In the genomic region with DNA sequence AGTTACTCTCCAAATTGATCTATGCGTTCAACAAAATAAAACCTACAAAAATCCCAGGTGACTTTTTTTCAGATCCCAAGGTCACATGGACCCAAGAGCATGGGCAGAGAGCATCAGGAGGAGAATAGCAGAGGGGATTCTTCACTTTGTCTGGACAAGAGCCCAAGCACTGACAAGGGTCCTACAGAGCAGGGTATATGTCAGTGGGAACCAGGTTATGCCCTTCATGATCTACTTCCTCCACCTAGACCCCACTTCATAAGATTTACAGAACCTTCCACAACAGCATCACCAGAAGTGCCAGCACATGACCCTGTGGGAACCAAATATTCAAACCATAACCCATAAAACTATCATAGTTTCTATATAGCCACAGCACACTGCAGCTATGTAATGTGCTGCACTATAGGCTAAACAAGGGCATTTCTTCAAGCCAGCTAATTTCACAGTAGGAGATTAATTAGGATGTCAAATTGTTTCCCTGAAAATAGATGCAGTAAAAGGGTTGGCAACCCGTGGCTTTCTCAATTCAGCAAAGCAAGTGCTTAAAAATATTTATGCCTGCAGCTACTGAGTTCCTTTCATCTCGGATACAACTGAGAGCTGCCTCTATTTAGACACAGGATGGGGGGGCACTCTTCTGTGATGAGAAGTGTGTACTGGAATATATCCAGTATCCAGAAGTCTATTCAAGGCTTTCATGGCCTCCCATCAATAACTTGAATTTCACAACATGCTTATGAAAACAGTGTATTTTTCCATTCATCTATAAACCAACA, we compare ENCODE assay signal across 28 mouse cellular contexts. TPM values are rescaled to one million over a fixed set of nuclear protein-coding genes. Genes with fewer than 3 reads are reported as not detected.
DNase-seq lines count a peak whose midpoint lies in the region; ATAC-seq and TF ChIP-seq lines count a peak whose summit lies in the region.
"Had no signal": no experiment of that assay in that cellular context is flagged by ENCODE, and none has a peak within 500 bp of the region (broad histone marks: within the 10 kb centered on the region; RNA-seq: fewer than 3 reads in every experiment).

No protein-coding gene starts in this region.

- no peak overlapping the region for H3K27ac ChIP-seq in forebrain, embryonic 16.5 days (ENCODE audit: low read length)
- no peak overlapping the region for H3K27ac ChIP-seq in forebrain, embryonic 13.5 days
- no peak overlapping the region for H3K27ac ChIP-seq in midbrain, embryonic 14.5 days (replicated peaks; ENCODE audit: low read depth, low read length)
- no peak overlapping the region for H3K27ac ChIP-seq in midbrain, embryonic 13.5 days
- H3K27ac ChIP-seq in hindbrain, embryonic 16.5 days (ENCODE audit: low read depth, low read length): no peak overlapping the region
- H3K27ac ChIP-seq in neural tube, embryonic 14.5 days (ENCODE audit: low read depth, low read length): no peak overlapping the region
- no peak overlapping the region for H3K27ac ChIP-seq in layer of hippocampus, adult 2 months
- H3K27ac ChIP-seq: limb, embryonic 15.5 days had no signal

- H3K4me1 ChIP-seq in forebrain, embryonic 16.5 days (replicated peaks; ENCODE audit: control insufficient read depth, insufficient read depth, low read length): no peaks in the 10 kb centered on the region
- no peaks in the 10 kb centered on the region for H3K4me1 ChIP-seq in forebrain, embryonic 13.5 days
- no peaks in the 10 kb centered on the region for H3K4me1 ChIP-seq in midbrain, embryonic 14.5 days (ENCODE audit: control insufficient read depth, insufficient read depth, low read length)
- H3K4me1 ChIP-seq in midbrain, embryonic 13.5 days (replicated peaks): no peaks in the 10 kb centered on the region
- H3K4me1 ChIP-seq in hindbrain, embryonic 16.5 days (ENCODE audit: control insufficient read depth, insufficient read depth, low read depth, low read length): no peaks in the 10 kb centered on the region
- H3K4me1 ChIP-seq in neural tube, embryonic 14.5 days (ENCODE audit: control insufficient read depth, insufficient read depth, low read length): no peaks in the 10 kb centered on the region
- H3K4me1 ChIP-seq: heart, embryonic 12.5 days; limb, embryonic 15.5 days; megakaryocyte, embryonic 14.5 days had no signal

- peak; percentile 57 for DNase-seq in midbrain, embryonic 14.5 days
- DNase-seq in layer of hippocampus, adult 2 months (ENCODE audit: low spot score in 2 of 2): no peak
- no peak for DNase-seq in layer of hippocampus, adult 9-10 months (ENCODE audit: low spot score)
- DNase-seq: adrenal gland, postnatal 36 days; B cell, adult 2 months; gastrocnemius, postnatal 10 days; heart, adult 11 months; heart, postnatal 14 days; kidney, adult 8-10 months; kidney, postnatal 4 days; lung, postnatal 14 days; right cerebral cortex, adult 18-20 months; thymus, postnatal 25 days had no signal

- 0 out of 2 replicates have a peak, but pooled peaks have one; percentile 18 for ATAC-seq in forebrain, embryonic 16.5 days
- ATAC-seq in forebrain, embryonic 13.5 days: no peak
- no peak; the same call in 1 of the 2 replicates for ATAC-seq in midbrain, embryonic 14.5 days (ENCODE audit: low FRiP score, low TSS enrichment)
- ATAC-seq in midbrain, embryonic 13.5 days: no peak
- ATAC-seq in hindbrain, embryonic 16.5 days: peak; percentile 74
- ATAC-seq in neural tube, embryonic 14.5 days (ENCODE audit: low read depth): peak; percentile 84; the same call in 1 of the 2 replicates
- ATAC-seq: inflammation-experienced regulatory T-cells, adult 6 months had no signal

- H3K4me3 ChIP-seq in forebrain, embryonic 16.5 days (replicated peaks; ENCODE audit: low read length): no peak overlapping the region
- no peak overlapping the region for H3K4me3 ChIP-seq in forebrain, embryonic 13.5 days
- H3K4me3 ChIP-seq in midbrain, embryonic 14.5 days (replicated peaks; ENCODE audit: low read depth, low read length): no peak overlapping the region
- H3K4me3 ChIP-seq in midbrain, embryonic 13.5 days (replicated peaks): no peak overlapping the region
- no peak overlapping the region for H3K4me3 ChIP-seq in hindbrain, embryonic 16.5 days (ENCODE audit: low read length)
- H3K4me3 ChIP-seq in neural tube, embryonic 14.5 days (ENCODE audit: low read depth, low read length): no peak overlapping the region
- H3K4me3 ChIP-seq in layer of hippocampus, adult 2 months: no peak overlapping the region
- H3K4me3 ChIP-seq: heart, embryonic 12.5 days; limb, embryonic 15.5 days; megakaryocyte, embryonic 14.5 days; myocyte had no signal

- no peaks in the 10 kb centered on the region for H3K36me3 ChIP-seq in forebrain, embryonic 16.5 days (ENCODE audit: control insufficient read depth, insufficient read depth)
- no peaks in the 10 kb centered on the region for H3K36me3 ChIP-seq in forebrain, embryonic 13.5 days (ENCODE audit: poor library complexity, severe bottlenecking)
- H3K36me3 ChIP-seq in midbrain, embryonic 14.5 days (ENCODE audit: control insufficient read depth, insufficient read depth, low read length): no peaks in the 10 kb centered on the region
- no peaks in the 10 kb centered on the region for H3K36me3 ChIP-seq in midbrain, embryonic 13.5 days
- no peaks in the 10 kb centered on the region for H3K36me3 ChIP-seq in hindbrain, embryonic 16.5 days (ENCODE audit: control insufficient read depth, insufficient read depth, low read length)
- no peaks in the 10 kb centered on the region for H3K36me3 ChIP-seq in neural tube, embryonic 14.5 days (ENCODE audit: control insufficient read depth, insufficient read depth, low read length)
- H3K36me3 ChIP-seq: heart, embryonic 12.5 days; limb, embryonic 15.5 days had no signal

- no peaks in the 10 kb centered on the region for H3K27me3 ChIP-seq in forebrain, embryonic 16.5 days (replicated peaks; ENCODE audit: control insufficient read depth, insufficient read depth, low read length)
- no peaks in the 10 kb centered on the region for H3K27me3 ChIP-seq in forebrain, embryonic 13.5 days
- H3K27me3 ChIP-seq in midbrain, embryonic 14.5 days (ENCODE audit: control insufficient read depth, insufficient read depth, low read length): no peaks in the 10 kb centered on the region
- no peaks in the 10 kb centered on the region for H3K27me3 ChIP-seq in midbrain, embryonic 13.5 days
- H3K27me3 ChIP-seq in hindbrain, embryonic 16.5 days (replicated peaks; ENCODE audit: control insufficient read depth, insufficient read depth, low read length): no peaks in the 10 kb centered on the region
- H3K27me3 ChIP-seq in neural tube, embryonic 14.5 days (ENCODE audit: control insufficient read depth, insufficient read depth, low read length): no peaks in the 10 kb centered on the region
- H3K27me3 ChIP-seq: heart, embryonic 12.5 days; limb, embryonic 15.5 days; megakaryocyte, embryonic 14.5 days had no signal

- no peak overlapping the region for H3K4me2 ChIP-seq in forebrain, embryonic 16.5 days (ENCODE audit: low read length)
- H3K4me2 ChIP-seq in forebrain, embryonic 13.5 days: no peak overlapping the region
- H3K4me2 ChIP-seq in midbrain, embryonic 14.5 days (ENCODE audit: low read length): no peak overlapping the region
- no peak overlapping the region for H3K4me2 ChIP-seq in midbrain, embryonic 13.5 days (replicated peaks)
- no peak overlapping the region for H3K4me2 ChIP-seq in hindbrain, embryonic 16.5 days (ENCODE audit: low read length)
- H3K4me2 ChIP-seq in neural tube, embryonic 14.5 days (ENCODE audit: low read depth, low read length): no peak overlapping the region
- H3K4me2 ChIP-seq: heart, embryonic 12.5 days; limb, embryonic 15.5 days had no signal

- TF ChIP-seq CTCF in layer of hippocampus, adult 2 months (conservative IDR thresholded peaks at IDR 0.05): no peak

- 36% methylated on average over 3 of the region's 3 CpGs for WGBS in forebrain, embryonic 16.5 days
- WGBS in forebrain, embryonic 13.5 days: 42% methylated on average over 3 of the region's 3 CpGs
- 58% methylated on average over 3 of the region's 3 CpGs for WGBS in midbrain, embryonic 14.5 days
- WGBS in midbrain, embryonic 13.5 days: 49% methylated on average over 3 of the region's 3 CpGs
- 50% methylated on average over 3 of the region's 3 CpGs for WGBS in hindbrain, embryonic 16.5 days
- WGBS in neural tube, embryonic 14.5 days: 40% methylated on average over 3 of the region's 3 CpGs

- H3K9me3 ChIP-seq in forebrain, embryonic 16.5 days (ENCODE audit: control insufficient read depth, low read length): no peaks in the 10 kb centered on the region
- no peaks in the 10 kb centered on the region for H3K9me3 ChIP-seq in forebrain, embryonic 13.5 days (replicated peaks)
- no peaks in the 10 kb centered on the region for H3K9me3 ChIP-seq in midbrain, embryonic 14.5 days (ENCODE audit: control insufficient read depth, low read length)
- no peaks in the 10 kb centered on the region for H3K9me3 ChIP-seq in midbrain, embryonic 13.5 days
- no peaks in the 10 kb centered on the region for H3K9me3 ChIP-seq in hindbrain, embryonic 16.5 days (ENCODE audit: control insufficient read depth, low read length)
- H3K9me3 ChIP-seq in neural tube, embryonic 14.5 days (ENCODE audit: control insufficient read depth, low read length): no peaks in the 10 kb centered on the region
- H3K9me3 ChIP-seq: heart, embryonic 12.5 days; limb, embryonic 15.5 days had no signal

- H3K9ac ChIP-seq in forebrain, embryonic 16.5 days (replicated peaks; ENCODE audit: low read depth, low read length): no peak overlapping the region
- H3K9ac ChIP-seq in forebrain, embryonic 13.5 days: no peak overlapping the region
- H3K9ac ChIP-seq in midbrain, embryonic 14.5 days (replicated peaks; ENCODE audit: low read length): no peak overlapping the region
- H3K9ac ChIP-seq in midbrain, embryonic 13.5 days (replicated peaks): no peak overlapping the region
- no peak overlapping the region for H3K9ac ChIP-seq in hindbrain, embryonic 16.5 days (ENCODE audit: low read depth, low read length)
- no peak overlapping the region for H3K9ac ChIP-seq in neural tube, embryonic 14.5 days (replicated peaks; ENCODE audit: low read depth, low read length)
- H3K9ac ChIP-seq: heart, embryonic 12.5 days; limb, embryonic 15.5 days had no signal

RNA-seq across cellular contexts. Expression of a gene that starts 33.8 kb away (rescaled TPM):
- polyA plus RNA-seq in forebrain, embryonic 16.5 days (2015; fragmentation: Nextera tagmentation; extraction: Ambion mirVana): not detected in 2 replicates
- polyA plus RNA-seq in forebrain, embryonic 13.5 days (2015; fragmentation: Nextera tagmentation; extraction: Ambion mirVana): not detected in 2 replicates
- polyA plus RNA-seq in midbrain, embryonic 14.5 days (2014; fragmentation: Nextera tagmentation; extraction: Ambion mirVana): not detected in 2 replicates
- not detected in 2 replicates for polyA plus RNA-seq in midbrain, embryonic 13.5 days (2015; fragmentation: Nextera tagmentation; extraction: Ambion mirVana)
- not detected in 2 replicates for polyA plus RNA-seq in hindbrain, embryonic 16.5 days (2015; fragmentation: Nextera tagmentation; extraction: Ambion mirVana)
- polyA plus RNA-seq in neural tube, embryonic 14.5 days (2014; fragmentation: Nextera tagmentation; extraction: Ambion mirVana): not detected in 2 replicates
- total RNA-seq in layer of hippocampus, adult 2 months (2021): not detected
- total RNA-seq: adrenal gland, postnatal 36 days; common myeloid progenitor, adult 5-6 weeks; gastrocnemius, postnatal 10 days; heart, postnatal 14 days; layer of hippocampus, postnatal 14 days; left cerebral cortex, postnatal 14 days had no signal
- polyA plus RNA-seq: embryonic facial prominence, embryonic 11.5 days; heart, embryonic 12.5 days; inflammation-experienced regulatory T-cells, adult 6 months; limb, embryonic 15.5 days; liver, embryonic 16.5 days; myocyte had no signal

Comparison
In these comparisons a context has a peak if more than half of its experiments do, and no peak if none do; other contexts are left out.
1. ATAC-seq: peak in forebrain, embryonic 16.5 days (single experiment), hindbrain, embryonic 16.5 days (single experiment) and neural tube, embryonic 14.5 days (single experiment); none in forebrain, embryonic 13.5 days (single experiment), midbrain, embryonic 14.5 days (single experiment) and midbrain, embryonic 13.5 days (single experiment).